Mouse (Mus musculus) ovary, adult 18-20 months (tissue): ENCODE data around the gene Irs1.
A peak's percentile ranks its signal among the peaks of the same experiment; 100 is the strongest.

ENCODE experiments used
- DNase-seq: peaks from one replicate; pipeline ENCODE4 v3.0.0; 2022; ENCODE audit warnings: low spot score, mixed read lengths

Gene Irs1

DNA sequence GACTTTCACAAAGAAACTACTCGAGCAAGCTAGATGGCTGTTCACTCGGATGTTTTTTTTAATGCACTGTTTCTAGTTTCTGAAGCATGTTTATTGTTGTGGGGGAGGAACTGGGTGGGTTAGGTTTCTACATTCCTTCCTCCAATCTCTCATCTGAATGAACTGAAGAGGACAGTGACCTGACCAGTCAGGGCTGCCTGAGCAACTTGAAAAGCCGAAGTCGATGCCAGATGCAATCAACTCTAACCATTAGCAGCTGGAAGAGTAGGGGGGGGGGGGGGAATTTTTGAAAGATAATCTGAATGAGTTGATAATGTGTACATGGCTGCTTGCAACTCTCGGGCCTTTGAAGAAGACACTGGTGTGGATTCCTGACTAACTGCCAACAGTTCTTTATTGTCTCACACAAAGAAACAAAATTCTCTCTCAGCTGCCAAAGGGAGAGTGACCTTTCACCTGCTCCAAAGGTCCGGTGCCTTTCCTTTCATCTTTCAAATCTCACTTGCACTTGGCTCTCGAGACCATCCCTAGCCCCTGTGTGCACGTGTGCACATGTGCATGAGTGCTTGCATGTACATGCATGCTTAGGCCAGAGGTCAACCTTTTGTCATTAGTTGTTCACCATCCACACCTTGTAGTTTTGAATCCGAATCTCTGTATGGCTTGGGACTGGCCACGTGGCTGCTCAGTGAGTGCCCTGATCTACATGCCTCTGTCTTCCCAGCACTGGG lies 43.8 kb downstream of the Irs1 start:
- DNase-seq = no peak

- DNase-seq = no peak
These were observed 46.2 kb downstream of the Irs1 start for GRCm38 (mm10) chr1:82245002-82245401.

DNA sequence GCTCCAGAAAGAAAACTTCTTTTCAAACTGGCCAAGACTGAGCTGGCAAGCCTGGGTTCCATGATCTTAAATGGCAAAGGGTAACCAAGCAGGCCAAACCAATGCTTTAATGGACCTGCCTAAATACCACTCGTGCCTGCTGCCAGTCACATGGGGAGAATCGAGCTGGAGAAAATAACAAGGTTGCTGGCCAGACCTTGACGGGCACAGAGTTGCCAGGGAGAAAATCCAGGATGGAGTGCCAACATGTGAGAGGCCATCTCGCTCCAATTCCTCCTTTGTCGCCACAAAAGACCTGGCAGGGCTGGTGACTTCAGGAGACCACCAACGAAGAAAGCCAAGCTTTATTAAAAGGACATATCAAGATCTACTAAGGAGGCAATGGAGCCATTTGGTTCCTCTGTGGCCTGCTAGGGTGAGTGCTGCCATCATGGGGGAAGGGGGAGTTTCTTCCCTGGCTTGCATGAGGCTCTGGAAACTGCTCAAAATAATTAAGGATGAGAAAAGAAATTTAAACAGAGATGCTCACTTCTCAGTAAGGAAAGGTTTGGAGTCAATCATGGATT lies 47.9 kb downstream of the Irs1 start:
- no peak for DNase-seq

GRCm38 (mm10) chr1:82239409-82240201 lies 51.6 kb downstream of the Irs1 start:
- DNase-seq = peak; percentile 28

DNA sequence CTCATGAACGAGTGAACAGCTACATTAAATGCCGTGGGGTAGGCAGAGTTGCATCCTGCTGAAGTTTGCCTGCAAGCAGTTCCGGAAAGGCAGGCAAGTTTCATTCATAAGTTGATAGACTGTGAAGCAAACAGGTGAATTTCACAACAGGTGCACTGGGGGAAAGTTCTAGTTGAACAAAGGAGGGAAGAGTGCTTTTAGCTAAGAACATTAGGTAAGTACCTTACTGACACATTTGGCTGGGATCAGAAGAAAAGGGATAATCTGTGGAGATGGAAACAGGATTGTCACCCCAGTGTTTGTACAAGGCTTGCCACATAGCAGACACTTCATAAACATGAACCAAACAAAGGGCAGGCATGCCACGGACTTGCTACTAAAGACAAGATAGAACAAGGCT lies 53.0 kb downstream of the Irs1 start:
- DNase-seq = no peak

DNA sequence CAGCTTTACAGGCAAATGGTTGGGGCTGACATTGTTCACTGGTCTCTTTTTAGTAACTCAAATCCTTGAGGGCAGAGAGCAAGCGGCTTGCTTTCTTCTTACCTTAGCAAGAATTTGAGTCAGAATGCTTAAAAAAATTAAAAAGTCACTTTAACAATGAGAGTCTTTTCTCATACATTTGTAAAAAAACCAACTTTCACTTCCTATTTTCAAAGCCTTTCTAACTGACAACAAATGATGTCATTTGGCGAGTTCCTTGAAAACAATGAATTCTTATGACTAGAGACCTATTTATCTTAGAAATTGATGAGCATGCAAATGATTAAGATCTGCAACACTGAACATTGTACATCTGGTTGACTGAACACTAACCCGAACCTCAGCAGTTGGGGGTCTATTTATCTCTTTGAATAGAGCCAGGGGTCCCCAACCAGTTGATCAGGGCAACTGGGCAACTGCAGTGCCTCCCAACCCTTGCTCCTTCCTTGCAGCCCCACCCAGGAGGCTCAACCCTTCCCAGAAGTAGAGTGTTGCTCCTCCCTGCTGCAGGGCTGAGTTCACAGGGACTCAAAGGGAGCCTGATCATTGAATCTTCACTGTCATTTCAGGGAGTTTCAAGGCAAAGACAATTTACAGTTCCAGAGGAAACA lies 55.6 kb downstream of the Irs1 start:
- DNase-seq = no peak

- DNase-seq = no peak
These were observed 56.6 kb downstream of the Irs1 start for GRCm38 (mm10) chr1:82234616-82235015.

- no peak for DNase-seq
These were observed 58.4 kb downstream of the Irs1 start, which contains the start of gene Gm9747 for GRCm38 (mm10) chr1:82232812-82233211. Gene Gm9747, plus strand, starts transcription at chr1:82233112.

DNA sequence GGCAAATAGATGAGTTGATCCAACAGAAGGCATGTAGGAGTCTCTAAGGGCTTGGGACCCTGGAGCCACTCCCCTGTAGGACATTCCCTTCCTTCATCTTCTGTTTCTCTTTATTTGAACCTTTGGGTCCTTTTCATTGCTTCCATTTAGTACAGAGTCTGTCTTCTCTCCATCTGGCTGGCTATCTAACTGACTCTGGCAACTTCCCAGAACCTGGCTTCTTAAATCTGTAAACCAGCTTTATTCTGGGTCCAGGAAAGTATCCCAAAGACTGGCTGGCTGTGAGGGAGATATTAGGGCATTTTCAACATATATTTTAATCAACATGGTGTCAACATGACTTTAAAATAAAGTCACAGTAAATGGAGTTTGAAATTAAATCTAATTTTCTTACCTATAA lies 62.4 kb downstream of the Irs1 start:
- DNase-seq = no peak

GRCm38 (mm10) chr1:82223042-82223795 lies 68.0 kb downstream of the Irs1 start:
- DNase-seq = no peak

DNA sequence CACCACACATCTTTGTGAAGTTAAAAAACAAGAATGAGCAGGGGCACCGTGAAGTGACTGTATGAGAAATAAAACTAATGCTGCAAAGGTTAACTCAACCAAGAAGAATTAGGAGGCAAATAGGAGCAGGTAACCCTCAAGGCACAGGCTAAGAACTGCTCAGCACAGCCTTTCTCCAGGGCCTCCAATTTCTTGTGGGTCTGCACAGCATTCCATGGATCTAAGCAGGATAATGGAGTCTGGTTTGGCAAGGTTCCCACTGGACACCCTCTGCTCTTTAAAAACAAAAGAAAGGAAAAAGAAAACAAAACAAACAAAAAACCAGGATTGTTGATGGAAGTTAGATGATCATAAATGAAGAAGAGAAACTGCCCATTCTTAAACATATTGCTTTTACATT lies 69.8 kb downstream of the Irs1 start:
- no peak for DNase-seq

DNA sequence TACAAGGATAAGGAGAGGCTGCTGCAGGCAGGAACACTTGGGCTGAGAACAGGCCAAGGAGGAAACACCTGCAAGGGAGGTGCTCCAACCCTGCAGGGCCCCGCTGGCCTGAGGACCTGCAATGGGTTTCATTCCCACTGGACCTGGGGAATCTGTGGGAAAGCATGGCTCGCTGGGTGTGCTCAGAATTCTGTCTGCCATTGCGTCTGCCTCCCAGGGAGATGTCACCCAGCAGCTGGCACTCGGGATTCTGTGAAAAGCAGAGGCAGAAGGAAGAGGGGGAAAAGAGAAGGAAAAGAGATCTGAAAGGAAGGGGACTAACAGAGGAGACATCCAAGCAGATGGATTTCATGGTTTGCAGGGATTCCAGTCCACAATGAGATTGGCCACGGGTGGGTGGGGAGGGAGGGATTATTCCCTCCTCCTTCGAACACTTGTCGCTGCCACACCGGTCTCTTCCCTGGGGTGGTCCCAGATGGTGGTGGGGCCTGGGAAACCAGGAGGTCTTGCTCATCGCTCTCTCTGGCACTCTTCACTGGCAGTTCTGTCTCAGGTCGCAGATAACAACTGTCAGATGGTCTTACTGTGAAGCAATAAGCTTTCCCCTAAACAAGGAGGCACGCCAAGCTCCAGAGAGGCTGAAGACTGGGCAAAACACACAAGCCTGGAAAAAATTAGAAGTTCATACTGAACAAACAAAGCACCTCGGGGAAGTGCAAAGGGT lies 70.4 kb downstream of the Irs1 start:
- no peak for DNase-seq

DNA sequence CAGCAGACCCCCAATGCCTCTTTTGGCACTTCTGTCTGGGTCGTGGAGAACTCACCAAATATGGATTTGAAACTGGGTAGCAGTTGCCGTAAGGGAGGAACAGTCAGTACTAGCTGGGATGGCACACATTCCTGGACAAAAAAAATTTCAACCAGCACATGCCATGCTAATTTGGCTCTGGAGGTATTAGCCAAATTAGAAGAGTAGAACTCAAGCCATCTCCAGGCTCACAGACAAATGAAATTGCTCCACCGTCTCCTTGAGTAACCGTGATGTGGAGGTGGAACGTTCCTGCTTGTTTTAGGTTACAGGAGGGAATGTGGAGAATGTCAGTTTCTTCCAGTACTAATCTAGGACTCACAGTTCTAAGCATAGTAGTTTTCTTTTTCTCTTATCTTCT lies 83.7 kb downstream of the Irs1 start:
- no peak for DNase-seq

DNA sequence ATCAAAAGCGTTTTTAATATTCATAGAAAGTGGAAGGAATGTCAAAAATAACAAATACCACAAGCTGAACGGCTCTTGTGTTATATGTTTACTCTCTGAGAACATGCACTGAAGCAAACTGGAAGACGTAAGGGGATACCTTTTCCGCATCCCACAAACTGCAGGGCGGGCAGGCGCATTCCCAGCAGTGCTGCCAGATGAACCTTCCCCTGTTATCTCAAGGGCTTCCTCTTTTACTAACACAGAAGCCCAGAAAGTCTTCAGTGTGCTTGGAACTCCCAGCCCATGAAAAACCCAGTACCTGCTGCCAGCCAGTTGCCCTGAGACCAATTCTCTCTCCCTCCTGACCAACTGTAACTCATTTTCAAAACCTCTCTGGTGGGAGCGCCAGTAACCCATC lies 90.6 kb downstream of the Irs1 start:
- DNase-seq = no peak

DNA sequence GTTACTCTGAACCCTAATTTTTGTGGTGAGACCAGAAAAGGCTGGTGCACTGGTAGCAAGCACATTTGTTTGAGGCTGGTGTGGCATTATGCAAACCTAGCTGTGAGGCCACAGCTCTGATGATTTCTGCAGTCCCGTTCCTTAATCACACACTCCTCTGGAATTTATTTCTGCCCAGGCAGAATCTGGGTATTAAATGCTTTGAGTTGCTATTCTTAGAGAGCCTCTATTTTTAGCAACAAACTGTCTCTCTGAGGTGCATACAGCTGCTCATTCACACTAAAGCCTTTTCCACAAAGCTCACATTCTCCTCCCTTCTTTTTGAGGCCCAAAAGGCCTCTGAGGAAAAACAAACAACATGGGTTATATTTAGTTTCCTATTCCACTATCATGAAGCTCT lies 91.3 kb downstream of the Irs1 start:
- DNase-seq = no peak

- no peak for DNase-seq
These were observed 99.6 kb downstream of the Irs1 start for GRCm38 (mm10) chr1:82191579-82191978.

DNA sequence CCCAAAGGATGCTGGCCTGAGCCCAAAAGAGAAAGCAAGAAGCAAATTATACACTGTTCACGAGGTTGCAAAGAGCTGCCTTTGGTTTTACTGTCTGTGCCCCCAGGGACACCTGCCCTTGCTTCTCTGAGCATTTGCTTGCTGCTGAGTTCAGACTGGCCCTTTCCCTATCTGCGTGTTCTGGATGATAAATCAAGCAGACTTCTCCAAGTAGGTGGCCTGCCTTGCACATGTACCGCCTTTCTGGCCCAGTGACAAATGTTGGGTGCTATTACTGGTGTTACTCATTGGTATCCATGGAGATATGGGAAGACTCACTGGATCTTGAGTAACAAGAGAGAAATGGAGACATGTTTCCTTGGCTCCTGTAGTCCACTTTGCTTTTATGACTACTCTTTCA lies 101.7 kb downstream of the Irs1 start:
- DNase-seq = peak; percentile 78

- DNase-seq = no peak
These were observed 102.5 kb downstream of the Irs1 start for GRCm38 (mm10) chr1:82188549-82189231.

- no peak for DNase-seq
These were observed 107.2 kb downstream of the Irs1 start for GRCm38 (mm10) chr1:82183913-82184442.
